Mouse (Mus musculus) neural tube, embryonic 11.5 days (tissue): Measurements from ENCODE around the gene Sorcs2. TPM values are rescaled to one million over a fixed set of nuclear protein-coding genes. Genes with fewer than 3 reads are reported as not detected.

Experiments used
- ATAC-seq: fragments of 200-750 bp; cut with Nextera tagmentation; 2 replicates; pipeline ENCODE4 v1.8.0; 2017; ENCODE audit warnings: moderate number of reproducible peaks, mild to moderate bottlenecking, moderate TSS enrichment, moderate library complexity; ENCODE audit not compliant: insufficient read depth, low FRiP score, low TSS enrichment
- DNase-seq: peaks from one replicate; pipeline ENCODE4 v3.0.0-alpha.2; 2015; ENCODE audit warnings: low spot score
- H3K27ac ChIP-seq: fragments of 300-500 bp; sonication (generic); 2 replicates; pipeline ENCODE4 v1.5.1; 2014; ENCODE audit warnings: low read depth, mild to moderate bottlenecking, low read length
- H3K27me3 ChIP-seq: fragments of 300-500 bp; sonication (generic); 2 replicates; pipeline ENCODE4 v1.6.1; 2014; ENCODE audit warnings: mild to moderate bottlenecking, low read length, mixed read lengths; ENCODE audit not compliant: control insufficient read depth, insufficient read depth
- H3K36me3 ChIP-seq: fragments of 300-500 bp; sonication (generic); 2 replicates; pipeline ENCODE4 v1.6.1; 2014; ENCODE audit warnings: mild to moderate bottlenecking, low read length, moderate library complexity, mixed read lengths; ENCODE audit not compliant: control insufficient read depth, insufficient read depth
- H3K4me1 ChIP-seq: fragments of 300-500 bp; sonication (generic); 2 replicates; pipeline ENCODE4 v1.6.1; 2014; ENCODE audit warnings: low read length, mixed read lengths; ENCODE audit not compliant: control insufficient read depth, insufficient read depth
- H3K4me2 ChIP-seq: fragments of 300-500 bp; sonication (generic); 2 replicates; pipeline ENCODE4 v1.6.1; 2014; ENCODE audit warnings: low read depth, mild to moderate bottlenecking, moderate library complexity
- H3K4me3 ChIP-seq: fragments of 300-500 bp; sonication (generic); 2 replicates; pipeline ENCODE4 v1.5.1; 2014; ENCODE audit warnings: low read depth, low read length
- H3K9ac ChIP-seq: fragments of 300-500 bp; sonication (generic); 2 replicates; pipeline ENCODE4 v1.6.1; 2014; ENCODE audit warnings: mild to moderate bottlenecking, low read length
- H3K9me3 ChIP-seq: fragments of 300-500 bp; sonication (generic); 2 replicates; pipeline ENCODE4 v1.6.1; 2016; ENCODE audit warnings: low read length; ENCODE audit not compliant: control insufficient read depth
- WGBS: fragments of 180-500 bp; shearing (Covaris S2); extraction: QIAGEN DNeasy Blood & Tissue Kit; methylation state at CpG from one replicate; pipeline ENCODE4 v1.1.7; 2014; 5-methylcytosine and 5-hydroxymethylcytosine counted together
- polyA plus RNA-seq: library from polyadenylated mRNA; unstranded; fragments of >200 nt; fragmentation: Nextera tagmentation; extraction: Ambion mirVana; gene quantifications from 2 replicates; pipeline ENCODE4 v1.2.1, GENCODE M21; 2014

Gene Sorcs2
- polyA plus RNA-seq, 1 experiment from 2014 or later: 9.1 TPM

GRCm38 (mm10) chr5:36124993-36125392, 272.9 kb downstream of the Sorcs2 start:
- 91% methylated on average over 6 of the region's 6 CpGs for WGBS
- Histone ChIP-seq H3K27ac (no peak overlapping the region), H3K27me3 (no peaks in the 10 kb centered on the region), H3K4me1 (peaks cover 10% of the 10 kb centered on the region; the same call in 1 of the 2 replicates), H3K9ac (no peak overlapping the region), H3K36me3 (no peaks in the 10 kb centered on the region), H3K4me3 (no peak overlapping the region), H3K4me2 (no peak overlapping the region), H3K9me3 (no peaks in the 10 kb centered on the region)
- no peak for DNase-seq
- ATAC-seq: no peak

- Histone ChIP-seq H3K4me2 (no peak overlapping the region), H3K27me3 (no peaks in the 10 kb centered on the region), H3K4me3 (no peak overlapping the region), H3K27ac (no peak overlapping the region), H3K4me1 (peaks cover 16% of the 10 kb centered on the region), H3K9ac (no peak overlapping the region), H3K9me3 (no peaks in the 10 kb centered on the region), H3K36me3 (no peaks in the 10 kb centered on the region)
- ATAC-seq (no peak), DNase-seq (no peak)
- 78% methylated on average over 10 of the region's 10 CpGs for WGBS
Observed at GRCm38 (mm10) chr5:36122987-36123386, 275.0 kb downstream of the Sorcs2 start.

GRCm38 (mm10) chr5:36120931-36121341, 277.0 kb downstream of the Sorcs2 start:
- Histone ChIP-seq H3K27me3 (no peaks in the 10 kb centered on the region), H3K36me3 (no peaks in the 10 kb centered on the region), H3K4me3 (no peak overlapping the region), H3K4me2 (no peak overlapping the region), H3K9ac (no peak overlapping the region), H3K27ac (no peak overlapping the region), H3K9me3 (no peaks in the 10 kb centered on the region), H3K4me1 (peaks cover 33% of the 10 kb centered on the region)
- WGBS: 20% methylated on average over 3 of the region's 3 CpGs
- ATAC-seq (no peak), DNase-seq (no peak)

GRCm38 (mm10) chr5:36118061-36118460, 279.9 kb downstream of the Sorcs2 start:
- peak; percentile 56 for DNase-seq
- 0 out of 2 replicates have a peak, but pooled peaks have one; percentile 13 for ATAC-seq
- H3K9me3 ChIP-seq: no peaks in the 10 kb centered on the region
- H3K4me1 ChIP-seq: peaks cover 38% of the 10 kb centered on the region
- H3K27ac ChIP-seq: no peak overlapping the region
- WGBS: 36% methylated on average over 5 of the region's 5 CpGs
- H3K4me2 ChIP-seq: no peak overlapping the region
- H3K4me3 ChIP-seq: no peak overlapping the region
- H3K36me3 ChIP-seq: no peaks in the 10 kb centered on the region
- H3K27me3 ChIP-seq: no peaks in the 10 kb centered on the region
- no peak overlapping the region for H3K9ac ChIP-seq

GRCm38 (mm10) chr5:36115519-36115918, 282.4 kb downstream of the Sorcs2 start:
- no peaks in the 10 kb centered on the region for H3K36me3 ChIP-seq
- no peak overlapping the region; the same call in 1 of the 2 replicates for H3K9ac ChIP-seq
- H3K4me1 ChIP-seq: peaks cover 33% of the 10 kb centered on the region
- H3K4me2 ChIP-seq: no peak overlapping the region
- no peak for ATAC-seq
- no peak overlapping the region for H3K27ac ChIP-seq
- 59% methylated on average over 7 of the region's 7 CpGs for WGBS
- DNase-seq: no peak
- no peaks in the 10 kb centered on the region for H3K27me3 ChIP-seq
- no peaks in the 10 kb centered on the region for H3K9me3 ChIP-seq
- no peak overlapping the region for H3K4me3 ChIP-seq

- DNase-seq (no peak), ATAC-seq (no peak)
- whole genome bisulfite sequencing: 88% methylated on average over 2 of the region's 2 CpGs
- no peak overlapping the region for H3K27ac ChIP-seq
- no peaks in the 10 kb centered on the region for H3K36me3 ChIP-seq
- no peak overlapping the region for H3K4me3 ChIP-seq
- H3K4me2 ChIP-seq: no peak overlapping the region
- peaks cover 26% of the 10 kb centered on the region for H3K4me1 ChIP-seq
- H3K27me3 ChIP-seq: no peaks in the 10 kb centered on the region
- H3K9ac ChIP-seq: no peak overlapping the region
- no peaks in the 10 kb centered on the region for H3K9me3 ChIP-seq
Observed at GRCm38 (mm10) chr5:36113696-36114095, 284.2 kb downstream of the Sorcs2 start.

- Histone ChIP-seq H3K4me3 (no peak overlapping the region), H3K9ac (no peak overlapping the region), H3K9me3 (no peaks in the 10 kb centered on the region), H3K27ac (no peak overlapping the region), H3K4me1 (peaks cover 19% of the 10 kb centered on the region), H3K27me3 (no peaks in the 10 kb centered on the region), H3K36me3 (no peaks in the 10 kb centered on the region), H3K4me2 (no peak overlapping the region)
- DNase-seq: no peak
- 79% methylated on average over 6 of the region's 6 CpGs for WGBS
- ATAC-seq: no peak
Observed at GRCm38 (mm10) chr5:36112696-36113095, 285.2 kb downstream of the Sorcs2 start.

- ATAC-seq: no peak
- H3K4me1 ChIP-seq: peaks cover 7% of the 10 kb centered on the region
Observed at GRCm38 (mm10) chr5:36111516-36111915, 286.4 kb downstream of the Sorcs2 start.

GRCm38 (mm10) chr5:36108339-36108887, 289.5 kb downstream of the Sorcs2 start:
- Histone ChIP-seq H3K27ac (no peak overlapping the region), H3K4me3 (no peak overlapping the region), H3K9me3 (no peaks in the 10 kb centered on the region), H3K9ac (no peak overlapping the region), H3K27me3 (no peaks in the 10 kb centered on the region), H3K36me3 (no peaks in the 10 kb centered on the region), H3K4me1 (no peaks in the 10 kb centered on the region; the same call in 1 of the 2 replicates), H3K4me2 (no peak overlapping the region)
- WGBS: 78% methylated on average over 4 of the region's 4 CpGs
- no peak for DNase-seq
- ATAC-seq: no peak

More at GRCm38 (mm10) chr5:36111516-36111915, 286.4 kb downstream of the Sorcs2 start:
- Histone ChIP-seq H3K27ac (no peak overlapping the region), H3K36me3 (no peaks in the 10 kb centered on the region), H3K9me3 (no peaks in the 10 kb centered on the region), H3K4me3 (no peak overlapping the region), H3K4me2 (no peak overlapping the region), H3K9ac (no peak overlapping the region), H3K27me3 (no peaks in the 10 kb centered on the region)
- WGBS: 74% methylated on average over 3 of the region's 3 CpGs
- no peak for DNase-seq
